Mouse (Mus musculus): ENCODE measurements around the gene Bap1. TPM values are rescaled to one million over a fixed set of nuclear protein-coding genes. Genes with fewer than 3 reads are reported as not detected.

Bap1 gene
- polyA plus RNA-seq, 2 experiments: 24.4 to 28.0 TPM

- Histone ChIP-seq H3K9me3 (ENCODE audit: control insufficient read depth, low read length) (no peaks in the 10 kb centered on the region), H3K9ac (replicated peaks) (no peak overlapping the region), H3K27ac (no peak overlapping the region), H3K4me2 (ENCODE audit: low read depth) (no peak overlapping the region), H3K36me3 (replicated peaks; ENCODE audit: control insufficient read depth, insufficient read depth, low read depth) (peaks cover 4% of the 10 kb centered on the region), H3K4me3 (ENCODE audit: insufficient read depth in 1 of 2, low read depth in 2 of 2, low read length in 2 of 2) (no peak overlapping the region), H3K4me1 (replicated peaks; ENCODE audit: control insufficient read depth in 2 of 2, insufficient read depth in 2 of 2, low read length in 1 of 2) (peaks cover 7 to 9% of the 10 kb centered on the region in 2 experiments), H3K27me3 (ENCODE audit: control insufficient read depth, insufficient read depth, low read length) (no peaks in the 10 kb centered on the region)
- WGBS (ENCODE audit: insufficient replicate concordance): 80% methylated on average over 6 of the region's 6 CpGs
- ATAC-seq (ENCODE audit: insufficient read depth) (no peak), DNase-seq (ENCODE audit: low read depth in 3 of 3, low spot score in 3 of 3) (no peak)
- TF ChIP-seq EP300 (IDR thresholded peaks at IDR 0.05; ENCODE audit: low read depth) (no peak), CTCF (IDR thresholded peaks at IDR 0.05; ENCODE audit: low read depth) (no peak)
These were observed 2.9 kb upstream of the Bap1 start for GRCm38 (mm10) chr14:31248396-31248795.

DNA sequence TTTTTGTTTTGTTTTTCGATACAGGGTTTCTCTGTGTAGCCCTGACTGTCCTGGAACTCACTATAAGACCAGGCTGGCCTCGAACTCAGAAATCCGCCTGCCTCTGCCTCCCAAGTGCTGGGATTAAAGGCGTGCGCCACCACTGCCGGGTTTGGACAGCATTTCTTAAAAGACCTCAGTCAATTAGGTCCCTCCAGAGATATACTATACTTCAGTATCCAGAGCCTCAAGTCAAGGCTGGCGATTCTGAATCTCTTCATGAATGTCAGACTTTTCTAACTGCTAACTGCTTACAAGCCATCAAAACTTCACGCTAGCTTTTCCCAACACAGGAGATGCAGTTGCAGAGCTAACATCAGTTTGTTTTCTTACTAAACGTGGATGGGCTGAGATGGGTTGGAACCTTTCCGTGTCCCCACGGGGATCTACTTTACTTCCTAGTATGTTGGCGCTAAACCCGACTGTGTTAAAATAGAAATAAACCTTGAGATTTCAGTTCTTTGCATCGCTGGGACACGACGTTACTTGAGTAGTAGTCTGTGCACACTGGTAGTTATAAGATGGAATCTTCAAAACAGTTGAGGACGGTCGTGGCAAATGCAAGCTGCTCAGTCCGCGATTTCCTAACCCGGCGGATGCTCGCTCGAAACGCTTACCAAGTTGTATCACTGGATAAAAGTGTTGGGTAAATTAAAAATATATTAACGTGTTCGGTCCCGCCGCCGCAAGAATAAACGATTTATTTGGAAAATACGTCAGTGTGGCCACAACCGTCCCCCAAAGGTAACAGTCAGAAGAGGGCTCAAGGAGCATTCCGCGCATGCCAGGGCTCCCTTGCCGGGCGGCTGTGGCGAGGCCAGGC lies 797 bp upstream of the Bap1 start:
- peak; percentile 82 for ATAC-seq (ENCODE audit: insufficient read depth)
- Histone ChIP-seq H3K36me3 (replicated peaks; ENCODE audit: control insufficient read depth, insufficient read depth, low read depth) (peaks cover 24% of the 10 kb centered on the region), H3K27ac (peak overlapping the region; percentile 58), H3K4me1 (replicated peaks; ENCODE audit: control insufficient read depth in 2 of 2, insufficient read depth in 2 of 2, low read length in 1 of 2) (peaks cover 7 to 9% of the 10 kb centered on the region in 2 experiments), H3K4me3 (ENCODE audit: insufficient read depth in 1 of 2, low read depth in 2 of 2, low read length in 2 of 2) (peak overlapping the region; percentile 64 to 88), H3K9ac (replicated peaks) (peak overlapping the region; percentile 64), H3K4me2 (ENCODE audit: low read depth) (peak overlapping the region; percentile 97), H3K27me3 (ENCODE audit: control insufficient read depth, insufficient read depth, low read length) (no peaks in the 10 kb centered on the region), H3K9me3 (ENCODE audit: control insufficient read depth, low read length) (no peaks in the 10 kb centered on the region)
- TF ChIP-seq CTCF (IDR thresholded peaks at IDR 0.05; ENCODE audit: low read depth) (no peak), EP300 (IDR thresholded peaks at IDR 0.05; ENCODE audit: low read depth) (no peak)
- DNase-seq (ENCODE audit: low read depth in 3 of 3, low spot score in 3 of 3): peak in 1 of 3 experiments; percentile 18
- WGBS (ENCODE audit: insufficient replicate concordance): 14% methylated on average over 38 of the region's 38 CpGs

- ATAC-seq (ENCODE audit: insufficient read depth): peak; percentile 22
- H3K4me2 ChIP-seq (ENCODE audit: low read depth): peak overlapping the region; percentile 82
- H3K9me3 ChIP-seq (ENCODE audit: control insufficient read depth, low read length): no peaks in the 10 kb centered on the region
- peak overlapping the region; percentile 94 for H3K9ac ChIP-seq (replicated peaks)
- H3K27ac ChIP-seq: peak overlapping the region; percentile 44
- no peak for DNase-seq (ENCODE audit: low read depth in 3 of 3, low spot score in 3 of 3)
- H3K4me1 ChIP-seq (replicated peaks; ENCODE audit: control insufficient read depth in 2 of 2, insufficient read depth in 2 of 2, low read length in 1 of 2): peaks cover 7 to 9% of the 10 kb centered on the region in 2 experiments
- peaks cover 36% of the 10 kb centered on the region for H3K36me3 ChIP-seq (replicated peaks; ENCODE audit: control insufficient read depth, insufficient read depth, low read depth)
- under 1% methylated on average over 18 of the region's 18 CpGs for WGBS (ENCODE audit: insufficient replicate concordance)
- TF ChIP-seq CTCF (IDR thresholded peaks at IDR 0.05; ENCODE audit: low read depth): 0 out of 2 replicates have a peak, but pooled peaks have one; percentile 6
- TF ChIP-seq EP300 (IDR thresholded peaks at IDR 0.05; ENCODE audit: low read depth): no peak
- peak overlapping the region; percentile 88 to 97 for H3K4me3 ChIP-seq (ENCODE audit: insufficient read depth in 1 of 2, low read depth in 2 of 2, low read length in 2 of 2)
- H3K27me3 ChIP-seq (ENCODE audit: control insufficient read depth, insufficient read depth, low read length): no peaks in the 10 kb centered on the region
These were observed 376 bp downstream of the Bap1 start for GRCm38 (mm10) chr14:31251626-31252025.

- DNase-seq (ENCODE audit: low read depth in 3 of 3, low spot score in 3 of 3) (no peak), ATAC-seq (ENCODE audit: insufficient read depth) (no peak)
- WGBS (ENCODE audit: insufficient replicate concordance): 75% methylated on average over 5 of the region's 5 CpGs
- Histone ChIP-seq H3K4me2 (ENCODE audit: low read depth) (peak overlapping the region; percentile 82), H3K9me3 (ENCODE audit: control insufficient read depth, low read length) (no peaks in the 10 kb centered on the region), H3K27me3 (ENCODE audit: control insufficient read depth, insufficient read depth, low read length) (no peaks in the 10 kb centered on the region), H3K4me3 (ENCODE audit: insufficient read depth in 1 of 2, low read depth in 2 of 2, low read length in 2 of 2) (peak overlapping the region; percentile 88 to 97), H3K9ac (replicated peaks) (peak overlapping the region; percentile 94), H3K4me1 (replicated peaks; ENCODE audit: control insufficient read depth in 2 of 2, insufficient read depth in 2 of 2, low read length in 1 of 2) (peaks cover 7 to 9% of the 10 kb centered on the region in 2 experiments), H3K27ac (no peak overlapping the region; the same call in 1 of the 2 replicates), H3K36me3 (replicated peaks; ENCODE audit: control insufficient read depth, insufficient read depth, low read depth) (peaks cover 40% of the 10 kb centered on the region)
- no peak for TF ChIP-seq EP300 (IDR thresholded peaks at IDR 0.05; ENCODE audit: low read depth)
- 0 out of 2 replicates have a peak, but pooled peaks have one; percentile 7 for TF ChIP-seq CTCF (IDR thresholded peaks at IDR 0.05; ENCODE audit: low read depth)
These were observed 841 bp downstream of the Bap1 start for GRCm38 (mm10) chr14:31252091-31252490.

DNA sequence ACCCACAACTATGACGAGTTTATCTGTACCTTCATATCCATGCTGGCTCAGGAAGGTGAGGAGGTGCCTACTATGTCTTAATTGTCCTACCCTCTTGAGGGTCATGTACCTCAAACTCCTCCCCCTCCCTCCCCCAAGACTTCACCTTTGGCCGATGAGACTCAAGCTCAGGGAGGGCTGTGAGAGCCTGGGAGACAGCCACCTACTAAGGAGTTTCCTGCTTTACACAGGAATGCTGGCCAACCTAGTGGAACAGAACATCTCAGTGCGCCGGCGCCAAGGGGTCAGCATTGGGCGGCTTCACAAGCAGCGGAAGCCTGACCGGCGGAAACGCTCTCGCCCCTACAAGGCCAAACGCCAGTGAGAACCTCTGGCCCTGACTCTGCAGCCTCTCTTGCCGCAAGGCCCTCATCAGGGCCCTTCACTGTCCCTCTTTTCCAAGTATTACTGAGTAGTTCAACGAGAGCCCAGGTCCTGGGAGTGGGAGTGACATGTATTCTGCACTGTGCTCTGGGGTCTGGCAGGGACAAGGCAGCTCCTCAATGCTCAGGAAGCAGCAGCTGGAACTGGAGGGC lies 7.3 kb downstream of the Bap1 start:
- no peak for ATAC-seq (ENCODE audit: insufficient read depth)

More for the DNA sequence above, 7.3 kb downstream of the Bap1 start:
- H3K4me1 ChIP-seq (replicated peaks; ENCODE audit: control insufficient read depth in 2 of 2, insufficient read depth in 2 of 2, low read length in 1 of 2): peaks cover 27 to 30% of the 10 kb centered on the region in 2 experiments
- no peak for DNase-seq (ENCODE audit: low read depth in 3 of 3, low spot score in 3 of 3)
- H3K9me3 ChIP-seq (ENCODE audit: control insufficient read depth, low read length): no peaks in the 10 kb centered on the region
- H3K36me3 ChIP-seq (replicated peaks; ENCODE audit: control insufficient read depth, insufficient read depth, low read depth): peaks cover 62% of the 10 kb centered on the region
- H3K27me3 ChIP-seq (ENCODE audit: control insufficient read depth, insufficient read depth, low read length): no peaks in the 10 kb centered on the region
- no peak overlapping the region for H3K4me2 ChIP-seq (ENCODE audit: low read depth)
- no peak overlapping the region for H3K9ac ChIP-seq (replicated peaks)
- 0 out of 2 replicates have a peak overlapping the region, but pooled peaks have one; percentile 97 for H3K27ac ChIP-seq
- WGBS (ENCODE audit: insufficient replicate concordance): 92% methylated on average over 14 of the region's 14 CpGs
- no peak overlapping the region for H3K4me3 ChIP-seq (ENCODE audit: insufficient read depth in 1 of 2, low read depth in 2 of 2, low read length in 2 of 2)
- no peak for TF ChIP-seq EP300 (IDR thresholded peaks at IDR 0.05; ENCODE audit: low read depth)
- TF ChIP-seq CTCF (IDR thresholded peaks at IDR 0.05; ENCODE audit: low read depth): no peak

All from liver, embryonic 14.5 days (tissue).